Mouse (Mus musculus): ENCODE measurements at regions not wholly inside any gene's neighbourhood (a gene's known extent, or its start where the extent isn't known, plus 50 kb on each side); places are given as distances from the start of the nearest gene placed in this dataset.

GRCm38 (mm10) chr4:7247816-7248215, 991.0 kb downstream of the Car8 start:
- in situ Hi-C loops (cut with MboI; ENCODE audit: low pct_ligation_motif_present, low pct_unique_long_range_greater_than_20kb, low sequenced_read_pairs) (no loop called here), dilution Hi-C loops (cut with MboI; ENCODE audit: extremely low pct_ligation_motif_present, extremely low pct_unique_long_range_greater_than_20kb, low sequenced_read_pairs) (no loop called here)
- Histone ChIP-seq H3K9me3 (replicated peaks; ENCODE audit: low read length) (no peaks in the 10 kb centered on the region), H3K9ac (ENCODE audit: insufficient read depth, low read depth) (no peak overlapping the region), H3K4me3 (replicated peaks in 1 of 3; ENCODE audit: low read depth in 2 of 3, low read length in 2 of 3, poor library complexity in 1 of 3) (no peak overlapping the region), H3K79me2 (replicated peaks; ENCODE audit: control insufficient read depth, extremely low read depth, insufficient read depth, poor library complexity, severe bottlenecking) (no peaks in the 10 kb centered on the region), H3K36me3 (replicated peaks in 1 of 2; ENCODE audit: control insufficient read depth in 1 of 2, insufficient read depth in 1 of 2, low read length in 1 of 2) (no peaks in the 10 kb centered on the region), H3K27ac (ENCODE audit: insufficient read depth, low read depth) (no peak overlapping the region), H3K4me1 (ENCODE audit: control insufficient read depth in 1 of 2, insufficient read depth in 2 of 2) (peaks cover 15 to 17% of the 10 kb centered on the region in 2 experiments), H3K4me2 (ENCODE audit: insufficient read depth, low read depth, poor library complexity, severe bottlenecking) (no peak overlapping the region), H3K27me3 (replicated peaks) (no peaks in the 10 kb centered on the region)
- no peak for TF ChIP-seq MAX (IDR thresholded peaks at IDR 0.05; ENCODE audit: low read length)
- no peak for TF ChIP-seq SIN3A (IDR thresholded peaks at IDR 0.05; ENCODE audit: low read length)
- TF ChIP-seq SMC3 (IDR thresholded peaks at IDR 0.05; ENCODE audit: low read depth, low read length), result no peak
- no peak for TF ChIP-seq POLR2A (IDR thresholded peaks at IDR 0.05; ENCODE audit: low read depth, low read length)
- TF ChIP-seq ELF1 (IDR thresholded peaks at IDR 0.05; ENCODE audit: low read depth, low read length), result no peak
- TF ChIP-seq MYC (IDR thresholded peaks at IDR 0.05; ENCODE audit: low read depth, low read length), result no peak
- no peak for TF ChIP-seq CHD2 (IDR thresholded peaks at IDR 0.05; ENCODE audit: low read length)
- no peak for TF ChIP-seq RCOR1 (conservative IDR thresholded peaks at IDR 0.05; ENCODE audit: low read depth, low read length)
- TF ChIP-seq CTCF (conservative IDR thresholded peaks at IDR 0.05 in 1 of 2, IDR thresholded peaks at IDR 0.05 in 1 of 2; ENCODE audit: low read depth in 2 of 2, low read length in 2 of 2), result no peak
- TF ChIP-seq ZKSCAN1 (IDR thresholded peaks at IDR 0.05; ENCODE audit: borderline replicate concordance, low read depth, low read length), result no peak
- TF ChIP-seq POLR2AphosphoS2 (IDR thresholded peaks at IDR 0.05; ENCODE audit: low read depth, low read length), result no peak
- no peak for TF ChIP-seq MXI1 (IDR thresholded peaks at IDR 0.05; ENCODE audit: low read depth, low read length)
- TF ChIP-seq BHLHE40 (IDR thresholded peaks at IDR 0.05; ENCODE audit: low read depth, low read length), result no peak
- no peak for TF ChIP-seq USF2 (conservative IDR thresholded peaks at IDR 0.05; ENCODE audit: low read depth, low read length)
- no peak for TF ChIP-seq NRF1 (IDR thresholded peaks at IDR 0.05; ENCODE audit: low read depth, low read length)
- no peak for DNase-seq (ENCODE audit: extremely low read depth)

GRCm38 (mm10) chr4:7247244-7247643, 991.6 kb downstream of the Car8 start:
- Histone ChIP-seq H3K9ac (ENCODE audit: insufficient read depth, low read depth) (no peak overlapping the region), H3K36me3 (replicated peaks in 1 of 2; ENCODE audit: control insufficient read depth in 1 of 2, insufficient read depth in 1 of 2, low read length in 1 of 2) (no peaks in the 10 kb centered on the region), H3K79me2 (replicated peaks; ENCODE audit: control insufficient read depth, extremely low read depth, insufficient read depth, poor library complexity, severe bottlenecking) (no peaks in the 10 kb centered on the region), H3K4me3 (replicated peaks in 1 of 3; ENCODE audit: low read depth in 2 of 3, low read length in 2 of 3, poor library complexity in 1 of 3) (no peak overlapping the region), H3K9me3 (replicated peaks; ENCODE audit: low read length) (no peaks in the 10 kb centered on the region), H3K27ac (ENCODE audit: insufficient read depth, low read depth) (no peak overlapping the region), H3K27me3 (replicated peaks) (no peaks in the 10 kb centered on the region), H3K4me1 (ENCODE audit: control insufficient read depth in 1 of 2, insufficient read depth in 2 of 2) (peaks cover 15 to 17% of the 10 kb centered on the region in 2 experiments), H3K4me2 (ENCODE audit: insufficient read depth, low read depth, poor library complexity, severe bottlenecking) (no peak overlapping the region)
- no peak for DNase-seq (ENCODE audit: extremely low read depth)
- dilution Hi-C loops (cut with MboI; ENCODE audit: extremely low pct_ligation_motif_present, extremely low pct_unique_long_range_greater_than_20kb, low sequenced_read_pairs), result no loop called here
- TF ChIP-seq CHD1 (IDR thresholded peaks at IDR 0.05; ENCODE audit: low read depth, low read length) (no peak), MXI1 (IDR thresholded peaks at IDR 0.05; ENCODE audit: low read depth, low read length) (no peak), TBP (conservative IDR thresholded peaks at IDR 0.05; ENCODE audit: low read depth, low read length) (no peak), EP300 (IDR thresholded peaks at IDR 0.05; ENCODE audit: low read length) (no peak), ZMIZ1 (IDR thresholded peaks at IDR 0.05; ENCODE audit: low read depth, low read length) (no peak), MYC (IDR thresholded peaks at IDR 0.05; ENCODE audit: low read depth, low read length) (no peak), MAFK (IDR thresholded peaks at IDR 0.05; ENCODE audit: insufficient replicate concordance, low read length) (no peak), CHD2 (IDR thresholded peaks at IDR 0.05; ENCODE audit: low read length) (no peak), ELF1 (IDR thresholded peaks at IDR 0.05; ENCODE audit: low read depth, low read length) (no peak), KAT2A (IDR thresholded peaks at IDR 0.05; ENCODE audit: insufficient replicate concordance, low read length) (no peak)
- in situ Hi-C loops (cut with MboI; ENCODE audit: low pct_ligation_motif_present, low pct_unique_long_range_greater_than_20kb, low sequenced_read_pairs), result no loop called here

Data from CH12.LX (cell line).